Mouse (Mus musculus): ENCODE data around the gene Adam1b.

GRCm38 (mm10) chr5:121463601-121464250, 39.5 kb downstream of the Adam1b start:
- TF ChIP-seq CTCF (IDR thresholded peaks at IDR 0.05; ENCODE audit: low read depth): no peak
- no peak for TF ChIP-seq EP300 (IDR thresholded peaks at IDR 0.05; ENCODE audit: low read depth)
